Mouse (Mus musculus): ENCODE data around the gene Syngr2.

Gene Syngr2

GRCm38 (mm10) chr11:117809407-117810311 is at the start of gene Syngr2, which contains the start of gene Gm20708:
TSS of gene Syngr2 (plus strand) at chr11:117809668.
TSS of gene Gm20708 (plus strand) at chr11:117809668.
- no peak for DNase-seq (ENCODE audit: extremely low read depth, low read depth, low spot score)

GRCm38 (mm10) chr11:117760374-117761119 is 48.9 kb upstream of the Syngr2 start:
- no peak for DNase-seq (ENCODE audit: extremely low read depth, low read depth, low spot score)

- no peak for DNase-seq (ENCODE audit: extremely low read depth, low read depth, low spot score)
These were observed 47.7 kb upstream of the Syngr2 start for GRCm38 (mm10) chr11:117761801-117762200.

- DNase-seq (ENCODE audit: extremely low read depth, low read depth, low spot score): no peak
These were observed 47.2 kb upstream of the Syngr2 start for GRCm38 (mm10) chr11:117762246-117762645.

GRCm38 (mm10) chr11:117764319-117764718 is 45.1 kb upstream of the Syngr2 start:
- no peak for DNase-seq (ENCODE audit: extremely low read depth, low read depth, low spot score)

GRCm38 (mm10) chr11:117765361-117765760 is 44.1 kb upstream of the Syngr2 start:
- no peak for DNase-seq (ENCODE audit: extremely low read depth, low read depth, low spot score)

- DNase-seq (ENCODE audit: extremely low read depth, low read depth, low spot score): no peak
These were observed 43.2 kb upstream of the Syngr2 start for GRCm38 (mm10) chr11:117766275-117766674.

GRCm38 (mm10) chr11:117768725-117769682 is 40.5 kb upstream of the Syngr2 start:
- DNase-seq (ENCODE audit: extremely low read depth, low read depth, low spot score): no peak

- DNase-seq (ENCODE audit: extremely low read depth, low read depth, low spot score): no peak
These were observed 39.8 kb upstream of the Syngr2 start for GRCm38 (mm10) chr11:117769683-117770047.

GRCm38 (mm10) chr11:117770407-117770806 is 39.1 kb upstream of the Syngr2 start:
- DNase-seq (ENCODE audit: extremely low read depth, low read depth, low spot score): no peak

- no peak for DNase-seq (ENCODE audit: extremely low read depth, low read depth, low spot score)
These were observed 37.1 kb upstream of the Syngr2 start for GRCm38 (mm10) chr11:117772352-117772751.

GRCm38 (mm10) chr11:117774925-117775324 is 34.5 kb upstream of the Syngr2 start:
- no peak for DNase-seq (ENCODE audit: extremely low read depth, low read depth, low spot score)

- DNase-seq (ENCODE audit: extremely low read depth, low read depth, low spot score): no peak
These were observed 33.9 kb upstream of the Syngr2 start for GRCm38 (mm10) chr11:117775540-117775939.

- DNase-seq (ENCODE audit: extremely low read depth, low read depth, low spot score): no peak
These were observed 33.2 kb upstream of the Syngr2 start for GRCm38 (mm10) chr11:117776085-117776792.

GRCm38 (mm10) chr11:117777111-117777510 is 32.4 kb upstream of the Syngr2 start:
- DNase-seq (ENCODE audit: extremely low read depth, low read depth, low spot score): no peak

- no peak for DNase-seq (ENCODE audit: extremely low read depth, low read depth, low spot score)
These were observed 31.4 kb upstream of the Syngr2 start for GRCm38 (mm10) chr11:117778031-117778430.

GRCm38 (mm10) chr11:117778851-117779433 is 30.5 kb upstream of the Syngr2 start:
- no peak for DNase-seq (ENCODE audit: extremely low read depth, low read depth, low spot score)

- DNase-seq (ENCODE audit: extremely low read depth, low read depth, low spot score): no peak
These were observed 29.9 kb upstream of the Syngr2 start for GRCm38 (mm10) chr11:117779434-117780198.

- no peak for DNase-seq (ENCODE audit: extremely low read depth, low read depth, low spot score)
These were observed 29.3 kb upstream of the Syngr2 start for GRCm38 (mm10) chr11:117780199-117780515.
